Mouse (Mus musculus) forebrain, embryonic 12.5 days (tissue): ENCODE results near the gene Thumpd3. TPM values are rescaled to one million over a fixed set of nuclear protein-coding genes. Genes with fewer than 3 reads are reported as not detected.
A peak's percentile ranks its signal among the peaks of the same experiment; 100 is the strongest.

Experiments used
- ATAC-seq: fragments of 200-750 bp; cut with Nextera tagmentation; 2 replicates; pipeline ENCODE4 v1.8.0; 2017; ENCODE audit warnings: moderate TSS enrichment; ENCODE audit not compliant: low FRiP score
- H3K27ac ChIP-seq: fragments of 300-500 bp; sonication (generic); 2 replicates; pipeline ENCODE4 v1.5.1; 2016; ENCODE audit warnings: mild to moderate bottlenecking
- H3K27me3 ChIP-seq: fragments of 300-500 bp; sonication (generic); 2 replicates; pipeline ENCODE4 v1.6.1; 2016; ENCODE audit warnings: mild to moderate bottlenecking
- H3K36me3 ChIP-seq: fragments of 300-500 bp; sonication (generic); replicated peaks from 2 replicates; pipeline ENCODE4 v1.6.1; 2016; ENCODE audit warnings: mild to moderate bottlenecking
- H3K4me1 ChIP-seq: fragments of 300-500 bp; sonication (generic); 2 replicates; pipeline ENCODE4 v1.6.1; 2016
- H3K4me2 ChIP-seq: fragments of 300-500 bp; sonication (generic); 2 replicates; pipeline ENCODE4 v1.6.1; 2016; ENCODE audit warnings: mild to moderate bottlenecking, moderate library complexity
- H3K4me3 ChIP-seq: fragments of 300-500 bp; sonication (generic); replicated peaks from 2 replicates; pipeline ENCODE4 v1.5.1; 2016; ENCODE audit warnings: mild to moderate bottlenecking
- H3K9ac ChIP-seq: fragments of 300-500 bp; sonication (generic); 2 replicates; pipeline ENCODE4 v1.6.1; 2016; ENCODE audit warnings: mild to moderate bottlenecking
- H3K9me3 ChIP-seq: fragments of 300-500 bp; sonication (generic); 2 replicates; pipeline ENCODE4 v1.6.1; 2016
- WGBS: fragments of 180-500 bp; shearing (Covaris S2); methylation state at CpG from one replicate; pipeline ENCODE4 v1.1.7; 2016; 5-methylcytosine and 5-hydroxymethylcytosine counted together
- polyA plus RNA-seq: library from polyadenylated mRNA; unstranded; fragments of >200 nt; fragmentation: Nextera tagmentation; extraction: Ambion mirVana; gene quantifications from 2 replicates; pipeline ENCODE4 v1.2.1, GENCODE M21; 2016

Thumpd3 gene
- 66.5 and 68.4 TPM in 2 replicates for polyA plus RNA-seq

DNA sequence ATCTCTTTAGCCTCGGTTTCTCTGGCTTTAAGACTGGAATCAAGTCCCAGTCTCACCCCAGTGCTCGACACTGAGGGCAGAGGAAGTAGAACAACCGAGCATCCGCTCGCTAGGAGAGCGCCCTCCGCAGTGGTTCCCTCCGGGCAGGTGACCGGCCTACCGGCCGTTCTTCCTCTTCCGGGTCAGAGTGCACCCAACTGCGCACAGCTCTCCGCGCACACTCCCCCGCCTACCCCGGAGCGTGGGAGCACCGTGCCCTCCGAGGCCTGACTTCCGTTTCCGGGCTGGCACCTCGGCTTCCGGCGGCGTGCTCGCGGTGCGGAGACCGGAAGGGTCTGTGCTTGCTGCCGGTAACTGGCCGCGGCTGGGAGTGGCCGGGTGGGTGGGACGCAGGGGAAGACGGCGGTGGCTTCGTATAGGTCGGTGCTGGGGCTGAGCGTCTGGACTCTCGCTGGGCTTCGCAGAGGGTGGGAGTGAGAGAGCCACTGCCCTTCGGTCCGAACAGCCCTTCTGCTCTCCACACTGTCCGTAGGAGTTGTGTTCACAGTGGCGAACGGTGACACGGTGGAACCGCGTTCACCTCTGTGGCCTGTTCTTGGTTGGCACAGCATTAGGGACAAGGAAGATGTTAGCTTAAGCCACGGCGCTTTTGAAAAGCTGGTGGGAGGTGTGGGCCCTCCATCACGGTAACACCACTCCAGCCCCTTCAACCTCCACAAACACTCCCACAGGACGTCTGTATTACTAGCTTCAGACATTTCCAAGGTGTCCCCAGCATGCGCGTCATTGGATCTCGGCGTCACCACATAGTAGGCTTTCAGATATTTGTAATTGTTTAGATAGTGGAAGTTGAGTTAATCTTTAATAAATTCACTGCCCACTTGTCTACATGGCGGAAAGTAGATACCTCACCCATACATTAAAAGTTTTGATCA is at the start of gene Thumpd3:
Thumpd3 (plus strand) TSS at position 185 of the 935 bp plus-strand sequence.
- Histone ChIP-seq H3K4me3 (peak within 1 kb of the TSS; percentile 70), H3K9me3 (no peaks in the 10 kb centered on the region), H3K36me3 (peaks cover 14% of the 10 kb centered on the region), H3K4me1 (peaks cover 27% of the 10 kb centered on the region), H3K27ac (peak within 1 kb of the TSS; percentile 91), H3K27me3 (no peaks in the 10 kb centered on the region), H3K9ac (peak within 1 kb of the TSS; percentile 87), H3K4me2 (peak within 1 kb of the TSS; percentile 95)
- peak; percentile 100 for ATAC-seq
- 1% methylated on average over 59 of the region's 59 CpGs for WGBS

DNA sequence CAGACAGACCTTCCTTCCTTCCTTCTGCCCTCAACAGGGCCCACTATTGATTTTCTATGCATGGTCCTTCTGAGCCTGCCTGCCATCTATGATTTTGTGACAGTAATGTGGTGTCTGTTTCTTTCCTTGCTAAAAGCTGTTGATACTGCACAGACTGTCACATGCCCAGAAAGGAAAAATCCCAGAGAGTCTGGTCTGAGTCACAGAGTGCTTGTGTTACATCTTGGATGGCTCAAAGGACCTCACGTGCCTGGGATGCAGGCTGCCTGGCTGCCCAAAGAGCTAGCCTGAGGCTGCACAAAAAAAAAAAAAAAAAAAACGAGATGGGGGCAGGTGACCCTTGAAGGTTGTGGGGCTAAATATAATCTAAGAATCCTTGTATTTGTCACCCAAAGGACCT is 46.8 kb upstream of the Thumpd3 start:
- Histone ChIP-seq H3K4me1 (peaks cover 14% of the 10 kb centered on the region), H3K9ac (no peak overlapping the region), H3K9me3 (no peaks in the 10 kb centered on the region), H3K4me2 (no peak overlapping the region), H3K27ac (no peak overlapping the region), H3K36me3 (no peaks in the 10 kb centered on the region), H3K4me3 (no peak overlapping the region), H3K27me3 (no peaks in the 10 kb centered on the region)
- 81% methylated on average over 1 of the region's 2 CpGs for WGBS
- ATAC-seq = no peak

DNA sequence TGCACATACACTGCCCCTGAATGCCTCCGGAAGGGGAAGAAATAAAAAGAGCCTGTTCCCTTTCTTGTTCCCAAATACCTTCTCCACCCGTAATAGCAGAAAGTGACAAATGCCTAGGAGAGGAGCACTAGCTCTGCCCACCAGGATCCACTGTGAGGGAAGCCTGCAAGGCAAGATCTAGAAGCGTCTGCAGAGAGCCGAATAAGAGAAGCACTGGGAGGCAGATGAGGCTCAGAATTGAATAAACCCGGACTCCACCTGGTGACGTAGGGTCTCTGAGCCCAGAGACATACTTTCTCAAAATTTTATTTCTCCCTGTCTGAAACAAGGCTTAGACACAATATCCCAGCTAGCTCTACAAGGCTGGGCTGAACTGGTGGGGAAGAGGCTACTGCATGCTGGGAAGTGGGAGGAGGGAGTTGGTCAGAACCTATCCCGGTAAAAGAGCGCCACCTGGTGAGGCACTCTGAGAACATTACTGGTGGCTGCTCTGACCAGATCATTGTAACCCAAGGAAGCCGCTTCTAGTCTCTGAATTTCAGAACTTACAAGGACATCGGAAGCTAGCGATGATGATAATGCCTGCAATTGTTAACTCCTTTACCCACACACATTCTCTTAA is 45.2 kb upstream of the Thumpd3 start:
- WGBS = 34% methylated on average over 11 of the region's 11 CpGs
- no peaks in the 10 kb centered on the region for H3K27me3 ChIP-seq
- H3K27ac ChIP-seq = no peak overlapping the region
- no peaks in the 10 kb centered on the region for H3K9me3 ChIP-seq
- H3K4me2 ChIP-seq = no peak overlapping the region
- H3K4me1 ChIP-seq = peaks cover 14% of the 10 kb centered on the region
- H3K36me3 ChIP-seq = no peaks in the 10 kb centered on the region
- H3K4me3 ChIP-seq = no peak overlapping the region
- peak; percentile 94 for ATAC-seq
- H3K9ac ChIP-seq = no peak overlapping the region

DNA sequence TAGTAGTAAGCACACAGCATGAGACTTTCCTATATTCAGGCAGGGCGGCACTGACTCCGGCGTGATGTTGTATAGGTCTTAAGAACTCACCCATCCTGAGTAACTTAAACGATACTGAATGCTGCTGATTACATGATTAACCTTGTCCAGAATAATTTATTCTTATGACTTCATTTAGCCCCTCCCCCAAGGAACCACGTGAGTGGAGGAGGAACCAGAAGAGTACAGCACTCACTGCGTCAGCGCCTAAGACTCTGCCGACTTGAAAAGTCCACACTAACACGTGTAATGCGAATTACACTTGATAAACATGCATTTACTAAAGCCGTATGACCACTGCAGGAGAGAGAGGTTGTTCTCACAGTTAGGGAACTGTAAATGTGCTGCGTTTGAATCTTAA is 44.3 kb upstream of the Thumpd3 start:
- no peak overlapping the region for H3K27ac ChIP-seq
- no peaks in the 10 kb centered on the region for H3K9me3 ChIP-seq
- H3K27me3 ChIP-seq = no peaks in the 10 kb centered on the region
- WGBS = 79% methylated on average over 12 of the region's 12 CpGs
- H3K4me1 ChIP-seq = peaks cover 14% of the 10 kb centered on the region
- H3K4me2 ChIP-seq = no peak overlapping the region
- H3K4me3 ChIP-seq = no peak overlapping the region
- no peaks in the 10 kb centered on the region for H3K36me3 ChIP-seq
- no peak for ATAC-seq
- H3K9ac ChIP-seq = no peak overlapping the region

DNA sequence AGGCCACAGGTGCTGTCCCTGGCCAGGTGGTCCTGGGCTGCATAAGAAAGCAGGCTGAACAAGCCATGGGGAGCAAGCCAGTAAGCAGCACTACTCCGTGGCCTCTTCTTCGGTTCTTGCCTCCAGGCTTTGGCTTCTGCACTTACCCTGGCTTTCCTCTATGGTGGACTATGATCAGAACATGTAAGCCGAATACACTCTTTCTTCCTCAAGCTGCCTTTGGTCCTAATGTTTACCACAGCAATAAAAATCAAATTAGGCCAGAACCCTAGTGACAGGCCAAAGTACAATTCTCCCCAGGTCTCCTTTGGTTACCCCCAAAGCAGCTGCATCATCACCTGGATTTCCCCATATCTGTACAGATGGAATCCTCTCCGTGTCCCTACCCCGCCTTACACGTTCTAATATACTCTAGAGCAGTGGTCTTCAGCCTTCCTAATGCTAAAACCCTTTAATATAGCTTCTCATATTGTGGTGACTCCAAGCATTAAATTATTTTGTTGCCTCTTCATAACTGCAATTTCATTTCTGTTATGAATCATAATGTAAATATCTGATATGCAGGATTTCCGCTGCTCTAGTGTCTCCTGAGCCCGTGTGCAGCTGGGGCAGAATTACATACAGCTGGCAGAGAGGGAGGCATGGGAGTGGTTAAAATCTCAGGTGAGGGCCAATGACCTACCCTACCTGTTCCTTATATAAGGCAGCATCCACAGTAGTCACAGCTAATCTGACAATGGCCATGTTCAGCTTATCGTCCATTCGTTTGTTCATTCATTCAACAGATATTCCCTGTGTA is 42.5 kb upstream of the Thumpd3 start:
- ATAC-seq = no peak
- H3K27me3 ChIP-seq = no peaks in the 10 kb centered on the region
- 89% methylated on average over 10 of the region's 10 CpGs for WGBS

DNA sequence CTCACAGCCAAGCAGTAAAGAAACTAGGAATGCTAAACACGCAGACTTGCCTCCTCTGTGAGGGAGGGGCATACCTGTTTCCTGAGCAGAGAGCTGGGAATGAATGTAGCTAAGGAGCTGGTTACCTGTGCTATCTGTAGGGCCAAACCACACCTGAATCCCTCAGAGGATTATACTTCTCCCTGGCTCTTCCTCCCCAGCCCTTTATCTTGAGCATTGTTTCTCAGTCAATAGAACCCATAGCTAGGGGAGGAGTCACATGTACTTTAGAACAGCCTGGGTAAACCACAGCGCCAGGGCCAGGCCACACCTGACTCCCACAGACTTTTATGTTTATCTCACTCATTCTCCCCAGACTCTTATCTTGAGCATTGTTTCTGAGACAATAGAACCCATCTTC is 39.2 kb upstream of the Thumpd3 start:
- no peaks in the 10 kb centered on the region for H3K27me3 ChIP-seq
- H3K27ac ChIP-seq = no peak overlapping the region
- peaks cover 15% of the 10 kb centered on the region for H3K4me1 ChIP-seq
- H3K4me2 ChIP-seq = no peak overlapping the region
- ATAC-seq = no peak
- H3K9ac ChIP-seq = no peak overlapping the region
- H3K4me3 ChIP-seq = no peak overlapping the region
- H3K36me3 ChIP-seq = no peaks in the 10 kb centered on the region
- no peaks in the 10 kb centered on the region for H3K9me3 ChIP-seq
- 55% methylated on average over 2 of the region's 2 CpGs for WGBS

More for the DNA sequence above, 42.5 kb upstream of the Thumpd3 start:
- H3K27ac ChIP-seq = no peak overlapping the region
- H3K36me3 ChIP-seq = no peaks in the 10 kb centered on the region
- H3K4me1 ChIP-seq = peaks cover 14% of the 10 kb centered on the region
- H3K9ac ChIP-seq = no peak overlapping the region
- no peak overlapping the region for H3K4me3 ChIP-seq
- H3K9me3 ChIP-seq = no peaks in the 10 kb centered on the region
- H3K4me2 ChIP-seq = no peak overlapping the region

DNA sequence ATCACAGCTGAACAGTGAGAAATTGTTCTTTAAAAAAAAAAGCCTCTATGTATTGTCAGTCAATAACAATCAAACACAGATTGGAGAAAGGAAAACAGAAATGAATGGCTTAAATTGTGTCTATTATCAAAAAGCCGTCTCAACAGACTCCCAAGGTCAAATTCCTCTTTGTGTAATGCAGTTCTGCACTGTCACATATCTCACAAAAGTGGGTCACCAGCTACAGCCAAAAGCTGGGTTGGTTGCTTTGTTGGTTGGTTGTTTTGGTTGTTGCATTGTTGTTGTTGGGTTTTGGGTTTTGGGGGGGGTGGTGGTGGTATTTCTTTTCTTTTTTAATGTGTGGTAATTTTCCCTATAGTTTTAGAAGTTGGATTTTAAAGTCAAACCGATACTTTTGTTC is 34.1 kb upstream of the Thumpd3 start:
- Histone ChIP-seq H3K27me3 (no peaks in the 10 kb centered on the region), H3K4me2 (peak overlapping the region; percentile 13; the same call in 1 of the 2 replicates), H3K4me1 (peaks cover 37% of the 10 kb centered on the region), H3K27ac (peak overlapping the region; percentile 93), H3K9ac (no peak overlapping the region), H3K36me3 (no peaks in the 10 kb centered on the region), H3K9me3 (no peaks in the 10 kb centered on the region), H3K4me3 (no peak overlapping the region)
- WGBS = 28% methylated on average over 2 of the region's 2 CpGs
- no peak for ATAC-seq

DNA sequence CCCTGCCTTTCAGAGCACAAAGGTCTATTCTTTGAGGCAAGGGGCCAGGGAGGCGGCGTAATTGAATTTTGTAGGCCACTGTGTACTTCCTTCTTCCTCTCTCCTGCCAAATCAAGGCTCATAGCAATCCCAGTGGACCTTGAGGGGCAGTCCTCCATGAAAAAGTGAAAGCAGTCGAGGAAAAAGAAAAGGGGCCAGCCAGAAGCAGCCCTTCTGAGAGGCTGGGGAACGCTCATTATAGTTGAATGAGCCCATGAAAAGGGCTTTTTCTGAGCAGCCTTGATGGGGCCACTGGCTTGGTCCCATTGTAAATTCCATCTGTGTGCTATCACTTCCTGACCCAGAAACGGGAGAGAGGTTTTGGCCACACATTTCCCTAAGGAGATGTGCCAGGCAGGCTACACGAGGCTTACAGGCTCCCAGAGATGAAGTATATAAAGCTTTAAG is 33.5 kb upstream of the Thumpd3 start:
- WGBS = 1% methylated on average over 6 of the region's 6 CpGs
- H3K27ac ChIP-seq = peak overlapping the region; percentile 93
- H3K4me1 ChIP-seq = peaks cover 40% of the 10 kb centered on the region
- H3K9me3 ChIP-seq = no peaks in the 10 kb centered on the region
- no peaks in the 10 kb centered on the region for H3K36me3 ChIP-seq
- no peak overlapping the region for H3K9ac ChIP-seq
- H3K4me2 ChIP-seq = 0 out of 2 replicates have a peak overlapping the region, but pooled peaks have one; percentile 4
- peak; percentile 90 for ATAC-seq
- no peak overlapping the region for H3K4me3 ChIP-seq
- no peaks in the 10 kb centered on the region for H3K27me3 ChIP-seq

DNA sequence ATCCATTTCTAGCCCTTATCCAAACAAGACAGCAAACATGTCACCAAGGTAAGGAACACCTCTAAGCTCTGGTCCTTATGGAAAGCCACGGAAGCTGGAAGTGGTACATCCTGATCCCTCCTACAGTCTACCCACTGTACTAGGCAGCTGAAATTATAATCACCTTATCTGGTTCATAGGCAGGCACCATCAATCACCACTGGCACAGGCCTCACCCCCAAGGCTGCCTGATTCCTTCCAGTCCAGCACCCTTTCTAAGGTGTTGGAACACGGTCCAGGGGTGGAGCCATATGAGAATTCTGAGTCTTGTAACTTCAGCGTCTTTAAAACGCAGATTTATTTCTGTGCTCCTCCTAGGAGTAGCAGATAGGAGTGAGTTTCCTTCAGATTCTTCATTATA is 32.5 kb upstream of the Thumpd3 start:
- no peak overlapping the region for H3K9ac ChIP-seq
- H3K4me1 ChIP-seq = peaks cover 49% of the 10 kb centered on the region
- no peaks in the 10 kb centered on the region for H3K36me3 ChIP-seq
- no peak overlapping the region for H3K4me3 ChIP-seq
- no peak overlapping the region for H3K4me2 ChIP-seq
- no peaks in the 10 kb centered on the region for H3K27me3 ChIP-seq
- no peaks in the 10 kb centered on the region for H3K9me3 ChIP-seq
- ATAC-seq = no peak
- H3K27ac ChIP-seq = peak overlapping the region; percentile 93
- 81% methylated on average over 4 of the region's 4 CpGs for WGBS

- Histone ChIP-seq H3K27ac (no peak overlapping the region), H3K27me3 (no peaks in the 10 kb centered on the region), H3K4me3 (no peak overlapping the region), H3K4me2 (no peak overlapping the region), H3K4me1 (peaks cover 32% of the 10 kb centered on the region), H3K9ac (no peak overlapping the region), H3K36me3 (no peaks in the 10 kb centered on the region), H3K9me3 (no peaks in the 10 kb centered on the region)
- 51% methylated on average over 12 of the region's 12 CpGs for WGBS
- ATAC-seq = no peak
Observed at GRCm38 (mm10) chr6:113017500-113018047, 28.5 kb upstream of the Thumpd3 start.

- no peaks in the 10 kb centered on the region for H3K27me3 ChIP-seq
- 36% methylated on average over 6 of the region's 6 CpGs for WGBS
- H3K9me3 ChIP-seq = no peaks in the 10 kb centered on the region
- H3K9ac ChIP-seq = no peak overlapping the region
- H3K4me1 ChIP-seq = peaks cover 27% of the 10 kb centered on the region
- H3K4me2 ChIP-seq = no peak overlapping the region
- no peak overlapping the region for H3K27ac ChIP-seq
- no peak overlapping the region for H3K4me3 ChIP-seq
- H3K36me3 ChIP-seq = no peaks in the 10 kb centered on the region
- no peak for ATAC-seq
Observed at GRCm38 (mm10) chr6:113018139-113018538, 27.9 kb upstream of the Thumpd3 start.

DNA sequence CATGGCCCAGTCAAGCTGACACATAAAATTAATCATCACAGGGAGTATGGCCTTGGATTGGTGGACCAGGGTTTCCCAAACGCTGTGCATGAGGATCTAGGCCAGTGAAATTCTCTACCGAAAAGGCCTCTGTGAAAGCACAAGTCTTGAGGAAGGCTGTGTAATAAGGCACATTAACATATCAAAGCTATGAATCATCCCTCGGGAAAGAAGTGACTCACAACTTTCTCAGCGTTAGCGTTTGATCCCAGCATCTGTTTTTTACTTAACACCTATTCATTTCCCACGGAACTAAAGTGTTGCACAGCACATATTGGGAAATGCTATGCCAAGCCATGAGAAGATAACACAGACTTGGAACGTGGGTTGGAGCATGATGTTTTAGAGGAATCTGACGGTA is 21.2 kb upstream of the Thumpd3 start:
- Histone ChIP-seq H3K27me3 (no peaks in the 10 kb centered on the region), H3K36me3 (no peaks in the 10 kb centered on the region), H3K4me1 (peaks cover 26% of the 10 kb centered on the region), H3K9ac (no peak overlapping the region), H3K9me3 (no peaks in the 10 kb centered on the region), H3K4me2 (no peak overlapping the region), H3K27ac (no peak overlapping the region), H3K4me3 (no peak overlapping the region)
- WGBS = 23% methylated on average over 8 of the region's 8 CpGs
- ATAC-seq = no peak
